Mouse (Mus musculus) v-Abl transformed pro-B cells (cell line): ENCODE results near the gene E030025P04Rik.

Source experiments
- in situ Hi-C, 2 experiments: fragments of 400-800 bp; cut with MboI; formaldehyde crosslinking; loops; one replicate each; pipeline ENCODE4 v1.15.1; 2025; ENCODE audit not compliant: unreplicated experiment in 2 of 2

The E030025P04Rik gene

DNA sequence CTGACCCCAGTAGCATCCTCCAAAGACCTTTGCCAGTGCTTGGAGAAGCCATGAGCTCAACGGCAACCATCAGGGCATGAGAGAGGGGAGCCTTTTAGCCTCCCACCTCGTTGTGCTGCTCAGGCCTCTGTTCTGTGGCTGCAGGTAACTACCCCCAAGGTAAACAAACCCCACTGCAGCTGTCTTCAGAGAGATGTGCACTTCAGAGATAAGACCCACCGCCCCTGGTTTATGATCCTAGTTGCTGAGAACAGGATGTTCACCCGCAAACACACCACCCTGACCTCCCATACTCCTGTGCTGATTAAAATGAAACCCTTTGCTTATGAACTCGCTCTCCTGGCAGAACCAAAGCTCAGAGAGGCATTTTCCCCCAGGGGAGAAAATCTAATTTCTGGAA lies 38.0 kb downstream of the E030025P04Rik start:
- in situ Hi-C loops: no loop called here

DNA sequence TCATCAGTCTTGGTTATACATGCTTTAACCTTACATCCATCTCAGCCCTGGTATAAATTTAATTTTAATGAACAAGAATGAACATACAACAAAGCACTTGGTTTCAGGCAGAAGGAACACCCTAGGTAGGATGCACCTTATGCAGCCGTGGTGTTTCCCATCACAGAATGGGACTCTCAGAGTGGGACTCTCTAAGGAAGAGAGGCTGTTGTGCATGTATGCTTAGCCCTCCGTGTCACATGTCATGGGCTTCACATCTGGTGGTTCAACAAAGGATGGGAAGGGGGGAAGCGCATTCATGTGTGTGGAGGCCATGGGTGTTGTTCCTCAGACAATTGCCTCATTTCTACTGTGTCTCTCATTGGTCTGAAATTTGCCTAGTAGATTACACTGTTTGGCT lies 40.8 kb downstream of the E030025P04Rik start:
- in situ Hi-C loops: no loop called here

DNA sequence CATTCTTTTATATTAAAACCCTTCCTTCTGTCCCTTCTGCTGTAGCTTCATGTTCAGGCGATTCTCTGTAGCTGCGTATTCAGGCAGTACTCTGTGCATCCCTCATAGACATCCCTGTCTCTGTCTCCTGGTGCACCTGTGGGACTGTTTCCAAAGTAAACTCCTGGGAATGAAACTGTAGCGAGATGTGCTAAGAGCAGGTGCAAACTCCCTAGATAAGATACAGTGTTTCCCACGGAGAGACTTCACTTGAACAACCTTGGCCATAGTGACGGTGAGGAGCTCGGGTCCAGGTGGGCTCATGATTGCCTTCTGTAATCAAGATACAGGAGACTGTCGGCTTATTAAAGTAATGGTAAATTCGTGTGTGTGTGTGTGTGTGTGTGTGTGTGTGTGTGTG lies 41.5 kb downstream of the E030025P04Rik start:
- in situ Hi-C loops: no loop called here

DNA sequence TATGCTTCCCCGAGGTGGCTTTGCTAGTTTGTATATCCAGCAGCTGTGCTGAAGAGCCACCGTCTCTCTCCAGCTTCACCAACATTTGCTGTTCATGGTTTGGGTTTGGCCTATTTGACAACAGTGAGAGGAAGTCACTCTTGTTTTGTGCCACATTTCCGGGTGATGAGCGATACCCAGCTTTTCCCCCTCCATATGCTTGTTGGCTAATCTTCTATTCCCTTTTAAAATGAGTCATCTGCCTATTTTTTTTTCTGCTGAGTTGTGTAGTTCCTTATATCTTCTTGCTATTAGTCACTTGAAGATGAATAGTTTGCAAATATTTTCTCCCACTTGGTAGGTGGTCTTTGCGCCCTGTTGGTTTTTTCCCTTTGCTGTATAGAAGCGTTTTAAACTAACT lies 43.9 kb downstream of the E030025P04Rik start:
- in situ Hi-C loops: no loop called here

DNA sequence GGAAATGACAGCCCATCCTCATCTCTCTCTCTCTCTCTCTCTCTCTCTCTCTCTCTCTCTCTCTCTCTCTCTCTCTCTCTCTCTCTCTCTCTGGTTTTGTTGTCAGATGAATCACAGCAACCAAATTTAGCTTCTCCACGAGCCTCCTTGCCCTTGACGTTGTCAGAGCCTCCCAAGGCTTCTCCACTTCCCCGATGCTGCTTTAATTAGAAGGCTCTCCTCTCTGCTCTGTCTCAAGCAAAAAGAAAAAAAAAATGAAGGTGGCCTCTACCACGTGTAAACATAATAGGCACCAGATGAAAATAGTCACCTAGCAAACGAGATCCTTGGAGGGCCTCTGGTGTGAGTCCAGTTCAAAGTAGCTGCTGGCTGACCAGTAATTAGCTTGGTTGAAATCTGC lies 52.3 kb downstream of the E030025P04Rik start:
- in situ Hi-C loops: no loop called here
